1 mouse cellular context compared by ENCODE assay signal in genomic region chr1:182249298-182249697, GRCm38 (mm10).
TF ChIP-seq lines count a peak whose summit lies in the region.

No protein-coding gene starts in this region.

TF ChIP-seq in MEL, 35 proteins besides CTCF, POLR2A, EP300 and RAD21 (continued from another document):
- TF ChIP-seq ZNF384 (IDR thresholded peaks at IDR 0.05; ENCODE audit: low read depth, low read length): peak; percentile 89
- no peak for TF ChIP-seq TAL1 (IDR thresholded peaks at IDR 0.05; ENCODE audit: low read length)
- TF ChIP-seq SIN3A (IDR thresholded peaks at IDR 0.05; ENCODE audit: low read length): 0 out of 2 replicates have a peak, but pooled peaks have one; percentile 15
- TF ChIP-seq KAT2A (conservative IDR thresholded peaks at IDR 0.05; ENCODE audit: low read depth, low read length): no peak
- TF ChIP-seq E2F4 (IDR thresholded peaks at IDR 0.05; ENCODE audit: borderline replicate concordance, low read depth, low read length): no peak
- no peak for TF ChIP-seq CHD2 (IDR thresholded peaks at IDR 0.05; ENCODE audit: low read length)
- TF ChIP-seq BHLHE40 (IDR thresholded peaks at IDR 0.05; ENCODE audit: borderline replicate concordance, low read depth, low read length): no peak
- TF ChIP-seq MAFK (IDR thresholded peaks at IDR 0.05; ENCODE audit: borderline replicate concordance, low read depth, low read length): no peak
- TF ChIP-seq UBTF (IDR thresholded peaks at IDR 0.05; ENCODE audit: borderline replicate concordance, insufficient read depth, low read depth, low read length): no peak
- TF ChIP-seq JUND (IDR thresholded peaks at IDR 0.05; ENCODE audit: low read depth, low read length): no peak
- peak; percentile 73 for TF ChIP-seq GATA1 (IDR thresholded peaks at IDR 0.05; ENCODE audit: low read depth, low read length)
- no peak for TF ChIP-seq USF1 (IDR thresholded peaks at IDR 0.05; ENCODE audit: low read depth, low read length)
- TF ChIP-seq MYC (IDR thresholded peaks at IDR 0.05; ENCODE audit: low read depth, low read length): no peak
- TF ChIP-seq NELFE (IDR thresholded peaks at IDR 0.05; ENCODE audit: low read depth, low read length): no peak
